Mouse (Mus musculus) embryonic facial prominence, embryonic 14.5 days (tissue): ENCODE results near the gene Cd200r4. TPM values are rescaled to one million over a fixed set of nuclear protein-coding genes. Genes with fewer than 3 reads are reported as not detected.

Source experiments
- ATAC-seq: fragments of 200-750 bp; cut with Nextera tagmentation; 2 replicates; pipeline ENCODE4 v1.8.0; 2017; ENCODE audit warnings: low read depth, moderate number of reproducible peaks, moderate TSS enrichment
- DNase-seq: peaks from one replicate; pipeline ENCODE4 v3.0.0-alpha.2; 2015; ENCODE audit warnings: low spot score
- H3K27ac ChIP-seq: fragments of 300-500 bp; sonication (generic); replicated peaks from 2 replicates; pipeline ENCODE4 v1.5.1; 2014; ENCODE audit warnings: low read depth, mild to moderate bottlenecking, low read length, moderate library complexity
- H3K27me3 ChIP-seq: fragments of 300-500 bp; sonication (generic); replicated peaks from 2 replicates; pipeline ENCODE4 v1.6.1; 2014; ENCODE audit warnings: low read length; ENCODE audit not compliant: control insufficient read depth, insufficient read depth
- H3K36me3 ChIP-seq: fragments of 300-500 bp; sonication (generic); 2 replicates; pipeline ENCODE4 v1.6.1; 2014; ENCODE audit warnings: low read length, mixed read lengths; ENCODE audit not compliant: control insufficient read depth, insufficient read depth
- H3K4me1 ChIP-seq: fragments of 300-500 bp; sonication (generic); 2 replicates; pipeline ENCODE4 v1.6.1; 2014; ENCODE audit warnings: antibody characterized with exemption, low read length; ENCODE audit not compliant: control insufficient read depth, insufficient read depth
- H3K4me2 ChIP-seq: fragments of 300-500 bp; sonication (generic); 2 replicates; pipeline ENCODE4 v1.6.1; 2014; ENCODE audit warnings: low read depth, mild to moderate bottlenecking, low read length, moderate library complexity, mixed read lengths
- H3K4me3 ChIP-seq: fragments of 300-500 bp; sonication (generic); 2 replicates; pipeline ENCODE4 v1.5.1; 2014; ENCODE audit warnings: low read depth, mild to moderate bottlenecking, low read length
- H3K9ac ChIP-seq: fragments of 300-500 bp; sonication (generic); 2 replicates; pipeline ENCODE4 v1.6.1; 2014; ENCODE audit warnings: low read depth, mild to moderate bottlenecking, low read length, moderate library complexity, mixed read lengths
- H3K9me3 ChIP-seq: fragments of 300-500 bp; sonication (generic); 2 replicates; pipeline ENCODE4 v1.6.1; 2016; ENCODE audit warnings: low read length; ENCODE audit not compliant: control insufficient read depth
- WGBS: fragments of 180-500 bp; shearing (Covaris S2); extraction: QIAGEN DNeasy Blood & Tissue Kit; methylation state at CpG from one replicate; pipeline ENCODE4 v1.1.7; 2014; 5-methylcytosine and 5-hydroxymethylcytosine counted together
- polyA plus RNA-seq: library from polyadenylated mRNA; unstranded; fragments of >200 nt; fragmentation: Nextera tagmentation; extraction: Ambion mirVana; gene quantifications from 2 replicates; pipeline ENCODE4 v1.2.1, GENCODE M21; 2014

Gene Cd200r4
- polyA plus RNA-seq: 0.20 and 0.56 TPM in 2 replicates

- Histone ChIP-seq H3K9me3 (no peaks in the 10 kb centered on the region), H3K9ac (no peak within 1 kb of the TSS), H3K27me3 (no peaks in the 10 kb centered on the region), H3K4me1 (no peaks in the 10 kb centered on the region), H3K4me3 (no peak within 1 kb of the TSS), H3K4me2 (no peak within 1 kb of the TSS), H3K36me3 (no peaks in the 10 kb centered on the region), H3K27ac (no peak within 1 kb of the TSS)
- ATAC-seq (no peak), DNase-seq (no peak)
- WGBS: 89% methylated on average over 3 of the region's 3 CpGs
These were observed at the start of gene Cd200r4 for GRCm38 (mm10) chr16:44811544-44811943. TSS of gene Cd200r4 (plus strand) at chr16:44811733.

GRCm38 (mm10) chr16:44761811-44762210, 49.7 kb upstream of the Cd200r4 start:
- H3K4me1 ChIP-seq: no peaks in the 10 kb centered on the region
- H3K36me3 ChIP-seq: no peaks in the 10 kb centered on the region
- H3K4me3 ChIP-seq: no peak overlapping the region
- H3K4me2 ChIP-seq: no peak overlapping the region
- H3K27ac ChIP-seq: no peak overlapping the region
- H3K9ac ChIP-seq: no peak overlapping the region
- H3K9me3 ChIP-seq: no peaks in the 10 kb centered on the region
- no peak for ATAC-seq
- WGBS: 58% methylated on average over 1 of the region's 1 CpGs
- H3K27me3 ChIP-seq: no peaks in the 10 kb centered on the region
- DNase-seq: no peak

- Histone ChIP-seq H3K27ac (no peak within 1 kb of the TSS), H3K27me3 (no peaks in the 10 kb centered on the region), H3K9ac (no peak within 1 kb of the TSS), H3K36me3 (no peaks in the 10 kb centered on the region), H3K4me1 (no peaks in the 10 kb centered on the region), H3K4me3 (no peak within 1 kb of the TSS), H3K9me3 (no peaks in the 10 kb centered on the region), H3K4me2 (no peak within 1 kb of the TSS)
- 77% methylated on average over 22 of the region's 22 CpGs for WGBS
- DNase-seq (no peak), ATAC-seq (no peak)
These were observed 45.8 kb upstream of the Cd200r4 start, which contains the start of gene Cd200r1 for GRCm38 (mm10) chr16:44765555-44766319. TSS of gene Cd200r1 (plus strand) at chr16:44765736.

DNA sequence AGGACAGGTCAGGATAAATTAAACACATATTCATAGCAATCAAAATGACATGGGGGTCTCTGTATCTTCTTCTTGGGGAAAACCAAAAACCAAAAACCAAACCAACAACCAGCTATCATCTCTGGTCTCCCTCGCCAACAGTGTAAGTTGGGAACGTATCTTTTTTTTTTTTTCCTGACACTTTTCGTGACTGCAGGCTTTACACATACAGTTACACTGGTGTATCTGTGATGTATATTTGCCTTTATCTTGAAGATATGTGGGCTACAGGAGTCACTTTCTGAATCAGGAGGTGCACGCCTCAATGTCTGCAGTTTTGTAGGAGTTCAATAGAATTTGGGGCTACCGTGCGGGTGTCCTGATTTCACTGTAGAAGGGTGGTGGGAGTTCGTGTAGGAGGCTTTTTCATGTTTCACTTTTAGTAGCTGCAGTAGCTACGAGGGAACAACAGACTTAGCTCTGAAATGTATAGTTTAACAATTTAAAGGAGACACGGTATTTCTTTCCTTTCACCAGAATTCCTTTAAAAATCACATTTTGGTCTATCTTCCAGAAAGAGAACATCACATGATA, 45.1 kb upstream of the Cd200r4 start:
- ATAC-seq: no peak
- DNase-seq: no peak
- no peak overlapping the region for H3K9ac ChIP-seq
- WGBS: 85% methylated on average over 9 of the region's 9 CpGs
- no peak overlapping the region for H3K27ac ChIP-seq
- H3K4me1 ChIP-seq: no peaks in the 10 kb centered on the region
- H3K4me2 ChIP-seq: no peak overlapping the region
- H3K27me3 ChIP-seq: no peaks in the 10 kb centered on the region
- H3K9me3 ChIP-seq: no peaks in the 10 kb centered on the region
- no peaks in the 10 kb centered on the region for H3K36me3 ChIP-seq
- no peak overlapping the region for H3K4me3 ChIP-seq

- Histone ChIP-seq H3K9ac (no peak overlapping the region), H3K27me3 (no peaks in the 10 kb centered on the region), H3K27ac (no peak overlapping the region), H3K36me3 (no peaks in the 10 kb centered on the region), H3K4me3 (no peak overlapping the region), H3K4me2 (no peak overlapping the region), H3K9me3 (no peaks in the 10 kb centered on the region), H3K4me1 (no peaks in the 10 kb centered on the region)
- WGBS: 85% methylated on average over 7 of the region's 7 CpGs
- ATAC-seq: no peak
- no peak for DNase-seq
These were observed 44.0 kb upstream of the Cd200r4 start for GRCm38 (mm10) chr16:44767506-44767905.

GRCm38 (mm10) chr16:44767967-44768366, 43.6 kb upstream of the Cd200r4 start:
- H3K4me2 ChIP-seq: no peak overlapping the region
- no peak overlapping the region for H3K27ac ChIP-seq
- WGBS: 39% methylated on average over 2 of the region's 2 CpGs
- no peak overlapping the region for H3K4me3 ChIP-seq
- H3K9me3 ChIP-seq: no peaks in the 10 kb centered on the region
- no peaks in the 10 kb centered on the region for H3K36me3 ChIP-seq
- H3K4me1 ChIP-seq: no peaks in the 10 kb centered on the region
- no peak overlapping the region for H3K9ac ChIP-seq
- ATAC-seq (peak; percentile 33; the same call in 1 of the 2 replicates), DNase-seq (peak; percentile 51)
- H3K27me3 ChIP-seq: no peaks in the 10 kb centered on the region

DNA sequence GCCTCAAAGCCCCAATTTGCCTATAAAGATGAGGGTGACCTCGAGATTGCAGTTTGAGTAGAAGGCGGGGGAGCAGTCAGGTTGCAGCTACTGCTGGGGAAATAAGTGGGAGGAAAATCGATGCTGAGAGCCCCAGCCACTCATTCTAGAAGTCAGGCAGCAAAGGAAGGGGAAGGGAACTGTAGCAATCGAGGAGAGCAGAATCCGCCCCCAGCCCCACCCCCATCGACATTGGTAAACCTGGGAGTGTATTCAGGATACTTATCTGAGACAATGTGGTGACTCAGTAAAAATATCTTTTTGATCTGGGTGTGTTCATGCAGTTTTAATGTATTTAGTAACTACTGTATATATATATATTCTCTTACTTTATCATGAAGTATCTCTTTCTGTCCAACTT, 39.0 kb upstream of the Cd200r4 start:
- ATAC-seq: no peak
- Histone ChIP-seq H3K4me1 (no peaks in the 10 kb centered on the region), H3K36me3 (no peaks in the 10 kb centered on the region), H3K27me3 (no peaks in the 10 kb centered on the region), H3K9me3 (no peaks in the 10 kb centered on the region), H3K9ac (no peak overlapping the region), H3K4me2 (no peak overlapping the region), H3K27ac (no peak overlapping the region), H3K4me3 (no peak overlapping the region)
- 74% methylated on average over 6 of the region's 6 CpGs for WGBS
- no peak for DNase-seq

DNA sequence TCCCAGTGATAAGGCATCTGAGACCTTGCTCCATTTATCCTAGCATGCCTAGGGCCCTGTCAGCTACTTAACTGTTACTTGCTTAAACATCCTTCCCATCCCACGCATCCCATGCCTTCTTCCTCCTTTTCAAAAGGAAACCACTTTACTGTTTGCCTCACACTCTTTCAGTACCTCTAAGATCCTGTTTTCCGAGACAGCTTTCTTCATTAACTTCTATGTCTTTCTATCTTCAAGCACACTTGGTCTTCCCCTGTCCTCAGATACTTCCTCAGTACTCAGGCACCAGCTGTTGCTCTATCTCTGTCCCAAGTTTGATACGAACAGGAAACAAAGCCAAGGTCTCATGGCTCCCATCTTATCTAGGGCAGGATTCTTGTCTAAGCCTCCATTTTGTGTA, 37.9 kb upstream of the Cd200r4 start:
- WGBS: 86% methylated on average over 3 of the region's 3 CpGs
- ATAC-seq (no peak), DNase-seq (no peak)
- Histone ChIP-seq H3K27me3 (no peaks in the 10 kb centered on the region), H3K4me3 (no peak overlapping the region), H3K9me3 (no peaks in the 10 kb centered on the region), H3K27ac (no peak overlapping the region), H3K9ac (no peak overlapping the region), H3K4me2 (no peak overlapping the region), H3K4me1 (no peaks in the 10 kb centered on the region), H3K36me3 (no peaks in the 10 kb centered on the region)

DNA sequence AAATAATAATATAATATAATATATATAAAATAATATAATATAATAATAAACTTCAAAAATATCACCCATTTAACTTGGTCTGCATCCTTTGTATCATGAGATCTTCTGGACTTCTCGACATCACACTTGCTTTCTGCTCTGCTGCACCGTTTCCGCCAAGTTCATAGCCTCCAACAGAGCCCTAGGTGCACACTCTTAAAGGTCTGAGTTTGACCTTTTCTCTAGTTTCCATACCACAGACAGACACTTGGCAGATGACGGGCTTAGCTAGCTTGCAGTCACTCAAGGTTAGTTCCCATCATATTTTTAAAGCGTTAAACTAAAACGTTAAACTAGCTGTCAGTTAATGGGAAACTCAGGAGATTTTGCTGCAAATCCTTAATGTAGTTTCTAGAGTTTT, 37.3 kb upstream of the Cd200r4 start:
- no peaks in the 10 kb centered on the region for H3K27me3 ChIP-seq
- H3K4me2 ChIP-seq: no peak overlapping the region
- no peaks in the 10 kb centered on the region for H3K4me1 ChIP-seq
- H3K27ac ChIP-seq: no peak overlapping the region
- ATAC-seq: no peak
- H3K4me3 ChIP-seq: no peak overlapping the region
- no peaks in the 10 kb centered on the region for H3K36me3 ChIP-seq
- no peak overlapping the region for H3K9ac ChIP-seq
- WGBS: 81% methylated on average over 6 of the region's 6 CpGs
- H3K9me3 ChIP-seq: no peaks in the 10 kb centered on the region
- no peak for DNase-seq
